Mouse (Mus musculus): ENCODE results near the gene Cyyr1. TPM values are rescaled to one million over a fixed set of nuclear protein-coding genes. Genes with fewer than 3 reads are reported as not detected.

Gene Cyyr1
- polyA plus RNA-seq, 1 experiment, result not detected

GRCm38 (mm10) chr16:85488105-85488607 lies 65.0 kb downstream of the Cyyr1 start:
- peaks cover 6% of the 10 kb centered on the region; the same call in 1 of the 2 replicates for H3K9me3 ChIP-seq (ENCODE audit: control insufficient read depth, low read length)
- H3K4me1 ChIP-seq (ENCODE audit: control insufficient read depth), result no peaks in the 10 kb centered on the region
- no peaks in the 10 kb centered on the region for H3K36me3 ChIP-seq (ENCODE audit: control insufficient read depth)
- TF ChIP-seq TAL1 (IDR thresholded peaks at IDR 0.05; ENCODE audit: low read length), result no peak
- TF ChIP-seq GATA1 (IDR thresholded peaks at IDR 0.05; ENCODE audit: low read length), result no peak
- no peaks in the 10 kb centered on the region for H3K27me3 ChIP-seq (ENCODE audit: control insufficient read depth)
- H3K4me3 ChIP-seq (replicated peaks), result no peak overlapping the region

- Histone ChIP-seq H3K36me3 (ENCODE audit: control insufficient read depth) (no peaks in the 10 kb centered on the region), H3K9me3 (ENCODE audit: control insufficient read depth, low read length) (peaks cover 9% of the 10 kb centered on the region; the same call in 1 of the 2 replicates), H3K27me3 (ENCODE audit: control insufficient read depth) (no peaks in the 10 kb centered on the region), H3K4me1 (ENCODE audit: control insufficient read depth) (no peaks in the 10 kb centered on the region), H3K4me3 (replicated peaks) (no peak overlapping the region)
- TF ChIP-seq TAL1 (IDR thresholded peaks at IDR 0.05; ENCODE audit: low read length), result no peak
- no peak for TF ChIP-seq GATA1 (IDR thresholded peaks at IDR 0.05; ENCODE audit: low read length)
These were observed 65.9 kb downstream of the Cyyr1 start for GRCm38 (mm10) chr16:85487266-85487665.

GRCm38 (mm10) chr16:85484557-85484956 lies 68.6 kb downstream of the Cyyr1 start:
- Histone ChIP-seq H3K27me3 (ENCODE audit: control insufficient read depth) (no peaks in the 10 kb centered on the region), H3K9me3 (ENCODE audit: control insufficient read depth, low read length) (peaks cover 11% of the 10 kb centered on the region; the same call in 1 of the 2 replicates), H3K36me3 (ENCODE audit: control insufficient read depth) (no peaks in the 10 kb centered on the region), H3K4me3 (replicated peaks) (no peak overlapping the region), H3K4me1 (ENCODE audit: control insufficient read depth) (no peaks in the 10 kb centered on the region)
- TF ChIP-seq TAL1 (IDR thresholded peaks at IDR 0.05; ENCODE audit: low read length), result no peak
- no peak for TF ChIP-seq GATA1 (IDR thresholded peaks at IDR 0.05; ENCODE audit: low read length)

GRCm38 (mm10) chr16:85474552-85475071 lies 78.6 kb downstream of the Cyyr1 start:
- no peak overlapping the region for H3K4me3 ChIP-seq (replicated peaks)
- H3K4me1 ChIP-seq (ENCODE audit: control insufficient read depth), result no peaks in the 10 kb centered on the region
- H3K27me3 ChIP-seq (ENCODE audit: control insufficient read depth), result no peaks in the 10 kb centered on the region
- no peak for TF ChIP-seq TAL1 (IDR thresholded peaks at IDR 0.05; ENCODE audit: low read length)
- no peak for TF ChIP-seq GATA1 (IDR thresholded peaks at IDR 0.05; ENCODE audit: low read length)
- no peaks in the 10 kb centered on the region for H3K36me3 ChIP-seq (ENCODE audit: control insufficient read depth)
- H3K9me3 ChIP-seq (ENCODE audit: control insufficient read depth, low read length), result peaks cover 7% of the 10 kb centered on the region; the same call in 1 of the 2 replicates

GRCm38 (mm10) chr16:85470057-85470456 lies 83.1 kb downstream of the Cyyr1 start:
- Histone ChIP-seq H3K36me3 (ENCODE audit: control insufficient read depth) (no peaks in the 10 kb centered on the region), H3K27me3 (ENCODE audit: control insufficient read depth) (no peaks in the 10 kb centered on the region), H3K4me3 (replicated peaks) (no peak overlapping the region), H3K9me3 (ENCODE audit: control insufficient read depth, low read length) (peaks cover 12% of the 10 kb centered on the region; the same call in 1 of the 2 replicates), H3K4me1 (ENCODE audit: control insufficient read depth) (no peaks in the 10 kb centered on the region)
- TF ChIP-seq TAL1 (IDR thresholded peaks at IDR 0.05; ENCODE audit: low read length) (no peak), GATA1 (IDR thresholded peaks at IDR 0.05; ENCODE audit: low read length) (no peak)

GRCm38 (mm10) chr16:85455043-85455442 lies 98.2 kb downstream of the Cyyr1 start:
- H3K9me3 ChIP-seq (ENCODE audit: control insufficient read depth, low read length), result peaks cover 14% of the 10 kb centered on the region
- TF ChIP-seq TAL1 (IDR thresholded peaks at IDR 0.05; ENCODE audit: low read length), result no peak
- TF ChIP-seq GATA1 (IDR thresholded peaks at IDR 0.05; ENCODE audit: low read length), result no peak
- H3K4me1 ChIP-seq (ENCODE audit: control insufficient read depth), result no peaks in the 10 kb centered on the region
- no peak overlapping the region for H3K4me3 ChIP-seq (replicated peaks)
- no peaks in the 10 kb centered on the region for H3K36me3 ChIP-seq (ENCODE audit: control insufficient read depth)
- H3K27me3 ChIP-seq (ENCODE audit: control insufficient read depth), result no peaks in the 10 kb centered on the region

GRCm38 (mm10) chr16:85446306-85446705 lies 106.9 kb downstream of the Cyyr1 start:
- H3K27me3 ChIP-seq (ENCODE audit: control insufficient read depth), result no peaks in the 10 kb centered on the region
- peaks cover 12% of the 10 kb centered on the region for H3K9me3 ChIP-seq (ENCODE audit: control insufficient read depth, low read length)
- H3K36me3 ChIP-seq (ENCODE audit: control insufficient read depth), result no peaks in the 10 kb centered on the region
- no peaks in the 10 kb centered on the region for H3K4me1 ChIP-seq (ENCODE audit: control insufficient read depth)
- no peak overlapping the region for H3K4me3 ChIP-seq (replicated peaks)
- TF ChIP-seq GATA1 (IDR thresholded peaks at IDR 0.05; ENCODE audit: low read length) (no peak), TAL1 (IDR thresholded peaks at IDR 0.05; ENCODE audit: low read length) (no peak)

GRCm38 (mm10) chr16:85445801-85446200 lies 107.4 kb downstream of the Cyyr1 start:
- TF ChIP-seq GATA1 (IDR thresholded peaks at IDR 0.05; ENCODE audit: low read length), result no peak
- TF ChIP-seq TAL1 (IDR thresholded peaks at IDR 0.05; ENCODE audit: low read length), result no peak
- Histone ChIP-seq H3K4me1 (ENCODE audit: control insufficient read depth) (no peaks in the 10 kb centered on the region), H3K27me3 (ENCODE audit: control insufficient read depth) (no peaks in the 10 kb centered on the region), H3K4me3 (replicated peaks) (no peak overlapping the region), H3K36me3 (ENCODE audit: control insufficient read depth) (no peaks in the 10 kb centered on the region), H3K9me3 (ENCODE audit: control insufficient read depth, low read length) (peaks cover 16% of the 10 kb centered on the region)

- Histone ChIP-seq H3K4me3 (replicated peaks) (no peak overlapping the region), H3K36me3 (ENCODE audit: control insufficient read depth) (no peaks in the 10 kb centered on the region), H3K9me3 (ENCODE audit: control insufficient read depth, low read length) (peaks cover 7% of the 10 kb centered on the region; the same call in 1 of the 2 replicates), H3K27me3 (ENCODE audit: control insufficient read depth) (no peaks in the 10 kb centered on the region), H3K4me1 (ENCODE audit: control insufficient read depth) (no peaks in the 10 kb centered on the region)
- no peak for TF ChIP-seq TAL1 (IDR thresholded peaks at IDR 0.05; ENCODE audit: low read length)
- no peak for TF ChIP-seq GATA1 (IDR thresholded peaks at IDR 0.05; ENCODE audit: low read length)
These were observed 117.8 kb downstream of the Cyyr1 start for GRCm38 (mm10) chr16:85435427-85435826.
